Mouse (Mus musculus) heart, embryonic 10.5 days (tissue): ENCODE measurements around the gene Smpdl3b. TPM values are rescaled to one million over a fixed set of nuclear protein-coding genes. Genes with fewer than 3 reads are reported as not detected.
"Not testable (repeated sequence)": the region's sequence is repeated elsewhere in the genome, so short reads cannot be mapped to it uniquely, and the experiment has no call there.

Experiments used
- DNase-seq: peaks from one replicate; pipeline ENCODE4 v3.0.0-alpha.2; 2017; ENCODE audit warnings: low spot score
- H3K27ac ChIP-seq: fragments of 300-500 bp; sonication (generic); 2 replicates; pipeline ENCODE4 v1.5.1; 2016; ENCODE audit warnings: mild to moderate bottlenecking
- H3K27me3 ChIP-seq: fragments of 300-500 bp; sonication (generic); 2 replicates; pipeline ENCODE4 v1.6.1; 2016; ENCODE audit warnings: mild to moderate bottlenecking; ENCODE audit not compliant: poor library complexity, insufficient read depth, severe bottlenecking
- H3K36me3 ChIP-seq: fragments of 300-500 bp; sonication (generic); 2 replicates; pipeline ENCODE4 v1.6.1; 2016; ENCODE audit warnings: mild to moderate bottlenecking, moderate library complexity
- H3K4me1 ChIP-seq: fragments of 300-500 bp; sonication (generic); 2 replicates; pipeline ENCODE4 v1.6.1; 2016; ENCODE audit warnings: mild to moderate bottlenecking
- H3K4me3 ChIP-seq: fragments of 300-500 bp; sonication (generic); 2 replicates; pipeline ENCODE4 v1.5.1; 2016; ENCODE audit warnings: mild to moderate bottlenecking, moderate library complexity
- H3K9me3 ChIP-seq: fragments of 300-500 bp; sonication (generic); 2 replicates; pipeline ENCODE4 v1.6.1; 2016; ENCODE audit warnings: mild to moderate bottlenecking, moderate library complexity
- WGBS: fragments of 180-500 bp; shearing (Covaris S2); methylation state at CpG from one replicate; pipeline ENCODE4 v1.1.7; 2016; 5-methylcytosine and 5-hydroxymethylcytosine counted together
- polyA plus RNA-seq: library from polyadenylated mRNA; unstranded; fragments of >200 nt; fragmentation: Nextera tagmentation; extraction: Ambion mirVana; gene quantifications from 2 replicates; pipeline ENCODE4 v1.2.1, GENCODE M21; 2016

Gene Smpdl3b
- polyA plus RNA-seq, 1 experiment from 2014 or later: 6.2 TPM

DNA sequence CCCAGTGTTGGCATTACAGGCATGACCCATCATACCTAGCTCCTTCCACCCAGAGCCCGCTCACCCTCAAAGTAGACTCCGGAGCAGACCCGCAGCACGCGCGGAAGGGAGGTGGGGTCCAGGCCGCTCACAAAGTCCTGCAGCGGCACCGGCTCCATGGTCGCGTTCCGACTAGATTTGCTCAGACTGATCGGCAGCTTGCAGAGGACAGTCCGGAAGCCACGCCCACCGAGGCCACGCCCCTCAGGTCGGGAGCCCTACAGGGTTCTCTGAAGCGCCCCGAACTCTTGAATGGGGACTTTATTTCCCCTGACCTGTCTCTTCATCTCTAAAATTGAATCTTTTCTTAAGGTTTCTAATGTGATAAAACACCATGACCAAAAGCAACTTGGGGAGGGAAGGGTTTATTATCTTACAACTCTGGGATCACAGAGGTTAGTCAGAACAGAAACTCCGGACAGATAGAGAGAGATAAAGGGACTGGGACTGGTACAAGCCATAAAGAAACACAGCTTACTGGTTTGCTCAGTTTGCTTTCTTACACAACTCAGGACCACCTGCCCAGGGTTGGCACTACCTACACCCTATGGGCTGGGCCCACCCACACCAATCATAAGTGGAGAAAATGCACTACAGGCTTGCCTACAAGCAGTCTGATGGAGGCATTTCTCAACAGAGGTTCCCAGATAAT lies 39.3 kb upstream of the Smpdl3b start, which contains the start of gene Themis2:
Themis2 (minus strand) TSS at position 192 of the 691 bp plus-strand sequence.
- peak; percentile 89 for DNase-seq
- 2% methylated on average over 21 of the region's 21 CpGs for WGBS
- no peaks in the 10 kb centered on the region for H3K9me3 ChIP-seq
- no peaks in the 10 kb centered on the region for H3K36me3 ChIP-seq
- H3K4me1 ChIP-seq: peaks cover 16% of the 10 kb centered on the region
- H3K27me3 ChIP-seq: peaks cover 28% of the 10 kb centered on the region
- peak within 1 kb of the TSS; percentile 57 for H3K4me3 ChIP-seq
- H3K27ac ChIP-seq: no peak within 1 kb of the TSS

DNA sequence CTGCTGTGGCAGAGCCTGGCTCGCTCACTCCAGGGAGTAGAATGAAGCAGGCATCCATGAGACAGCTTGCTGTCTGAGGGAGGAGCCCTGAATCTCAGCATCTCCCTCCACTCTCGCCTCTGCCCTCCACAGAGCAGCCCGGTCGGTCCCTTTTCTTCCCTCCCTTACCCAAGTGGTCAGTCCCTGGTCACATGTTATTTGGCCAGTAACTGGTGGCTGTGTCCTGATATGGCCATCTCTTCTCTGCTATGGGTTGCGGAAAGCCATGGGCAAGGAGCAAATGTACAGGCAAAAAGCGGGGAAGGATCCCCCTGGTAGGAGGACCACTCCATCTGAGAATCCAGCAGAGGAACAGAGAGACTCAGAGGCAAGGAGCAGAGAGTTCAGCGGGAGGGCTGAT lies 38.1 kb upstream of the Smpdl3b start:
- Histone ChIP-seq H3K9me3 (no peaks in the 10 kb centered on the region), H3K27ac (no peak overlapping the region), H3K4me3 (no peak overlapping the region), H3K4me1 (peaks cover 16% of the 10 kb centered on the region), H3K27me3 (peaks cover 28% of the 10 kb centered on the region), H3K36me3 (no peaks in the 10 kb centered on the region)
- DNase-seq: no peak
- 51% methylated on average over 7 of the region's 7 CpGs for WGBS

DNA sequence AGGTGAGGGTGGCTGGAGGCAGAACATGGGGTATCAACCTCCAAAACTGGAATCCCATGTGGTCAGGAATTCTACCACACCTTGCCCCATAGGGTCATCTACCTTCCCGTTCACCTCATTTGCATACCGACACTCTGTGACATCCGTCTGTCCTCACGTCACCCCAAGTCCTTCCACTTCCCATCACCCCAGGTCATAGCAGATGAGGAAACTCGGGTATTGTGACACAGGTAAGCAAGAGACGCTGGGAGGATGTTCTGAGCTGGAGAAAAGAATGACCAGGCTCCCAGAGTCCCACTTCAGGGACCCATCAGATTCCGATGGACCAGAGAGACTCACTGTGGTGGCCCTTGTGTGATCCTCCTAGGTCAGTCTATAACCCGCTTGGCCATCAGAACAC lies 37.7 kb upstream of the Smpdl3b start:
- DNase-seq: no peak
- peaks cover 16% of the 10 kb centered on the region for H3K4me1 ChIP-seq
- H3K27ac ChIP-seq: no peak overlapping the region
- no peaks in the 10 kb centered on the region for H3K9me3 ChIP-seq
- H3K27me3 ChIP-seq: peaks cover 29% of the 10 kb centered on the region
- no peaks in the 10 kb centered on the region for H3K36me3 ChIP-seq
- no peak overlapping the region for H3K4me3 ChIP-seq
- 65% methylated on average over 8 of the region's 8 CpGs for WGBS

DNA sequence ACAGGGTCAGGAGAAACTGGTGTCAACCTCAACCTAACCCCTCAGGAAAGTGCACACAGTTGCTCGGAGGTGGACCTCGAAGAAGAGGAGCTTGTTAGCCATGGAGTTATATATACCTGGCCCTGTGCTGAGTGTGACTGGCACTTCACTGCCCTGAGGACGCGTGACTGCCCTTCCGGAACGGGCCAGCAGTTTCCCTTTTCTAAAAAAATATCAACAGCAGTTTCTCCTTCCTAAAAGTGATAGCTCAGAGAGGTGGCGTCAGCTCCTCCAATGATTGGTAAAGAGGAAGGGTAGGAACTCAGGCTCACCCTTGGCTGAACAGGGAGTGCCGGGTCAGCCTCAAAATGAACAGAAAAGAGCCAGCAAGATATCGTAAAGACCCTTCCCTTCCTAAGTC lies 37.0 kb upstream of the Smpdl3b start:
- WGBS: 63% methylated on average over 9 of the region's 9 CpGs
- Histone ChIP-seq H3K4me1 (peaks cover 20% of the 10 kb centered on the region), H3K9me3 (no peaks in the 10 kb centered on the region), H3K36me3 (no peaks in the 10 kb centered on the region), H3K27me3 (peaks cover 34% of the 10 kb centered on the region), H3K4me3 (no peak overlapping the region), H3K27ac (no peak overlapping the region)
- DNase-seq: no peak

DNA sequence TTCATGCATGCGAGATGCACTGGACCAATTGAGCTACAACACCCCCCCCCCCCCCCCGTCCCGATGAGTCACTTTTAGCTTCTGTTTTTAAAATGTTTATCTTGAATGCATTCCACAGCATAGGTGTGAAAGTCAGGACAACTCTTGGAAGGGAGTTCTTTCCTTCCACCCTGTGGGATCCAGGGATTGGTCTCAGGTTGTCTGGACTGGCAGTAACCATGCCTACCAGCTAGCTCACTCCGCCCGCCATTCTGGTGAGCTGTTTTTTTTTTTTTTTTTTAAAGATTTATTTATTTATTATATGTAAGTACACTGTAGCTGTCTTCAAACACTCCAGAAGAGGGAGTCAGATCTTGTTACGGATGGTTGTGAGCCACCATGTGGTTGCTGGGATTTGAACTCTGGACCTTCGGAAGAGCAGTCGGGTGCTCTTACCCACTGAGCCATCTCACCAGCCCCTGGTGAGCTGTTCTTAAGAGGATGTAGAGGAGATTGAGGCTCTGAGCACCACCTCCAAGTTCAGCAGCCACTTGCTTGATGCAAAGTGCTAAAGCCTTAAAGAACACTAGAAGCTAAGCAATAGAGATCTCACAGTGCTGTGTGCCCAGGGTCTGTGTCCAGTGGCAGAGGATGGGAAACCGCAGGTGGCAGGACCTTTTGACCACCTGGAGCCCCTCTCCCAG lies 36.4 kb upstream of the Smpdl3b start:
- not testable (repeated sequence) for H3K36me3 ChIP-seq, H3K9me3 ChIP-seq, DNase-seq, H3K27ac ChIP-seq, H3K4me3 ChIP-seq
- Histone ChIP-seq H3K4me1 (peaks cover 20% of the 10 kb centered on the region), H3K27me3 (peaks cover 34% of the 10 kb centered on the region)
- 84% methylated on average over 9 of the region's 9 CpGs for WGBS

DNA sequence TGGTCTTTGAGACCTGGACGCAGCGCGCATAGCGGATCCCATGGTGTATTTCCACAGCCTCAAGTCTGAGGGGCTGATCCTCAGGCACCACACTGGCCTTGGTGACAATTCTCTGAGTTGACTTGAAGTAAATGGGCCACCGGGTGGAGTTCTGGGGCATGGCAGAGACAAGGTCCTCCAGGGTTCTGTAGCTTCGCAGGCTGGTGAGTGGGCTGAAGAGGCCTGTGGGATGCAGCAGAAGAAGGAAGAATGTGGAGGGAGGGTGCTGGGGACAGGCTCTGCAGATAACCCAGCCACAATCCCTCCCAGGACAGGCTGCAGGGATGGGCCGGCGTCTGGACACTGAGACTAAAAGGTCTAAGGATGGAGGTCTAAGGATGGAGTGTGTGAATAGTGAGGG lies 32.7 kb upstream of the Smpdl3b start:
- Histone ChIP-seq H3K4me3 (no peak overlapping the region), H3K9me3 (no peaks in the 10 kb centered on the region), H3K27me3 (peaks cover 17% of the 10 kb centered on the region), H3K4me1 (peaks cover 4% of the 10 kb centered on the region; the same call in 1 of the 2 replicates), H3K27ac (no peak overlapping the region), H3K36me3 (no peaks in the 10 kb centered on the region)
- 77% methylated on average over 8 of the region's 8 CpGs for WGBS
- DNase-seq: no peak

DNA sequence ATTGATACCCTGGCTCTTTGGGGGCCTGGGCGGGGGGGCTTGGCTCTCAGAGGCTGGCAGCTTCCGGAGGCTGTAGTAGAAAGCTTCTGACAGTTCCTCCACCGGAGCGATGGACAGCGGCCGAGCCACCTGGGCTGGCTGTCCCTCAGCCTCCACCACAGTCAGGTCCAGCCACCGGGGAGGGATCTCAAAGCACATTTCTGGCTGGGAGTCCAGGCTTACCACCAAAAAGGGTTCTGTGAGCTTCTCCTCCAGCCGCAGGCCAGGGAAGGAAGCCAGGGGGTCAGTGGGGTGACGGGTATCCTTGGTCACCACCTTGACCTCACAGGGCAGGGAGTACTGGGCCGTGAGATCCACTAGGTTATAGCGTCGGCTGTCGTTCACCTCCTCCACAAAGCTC lies 28.2 kb upstream of the Smpdl3b start:
- WGBS: 89% methylated on average over 13 of the region's 13 CpGs
- Histone ChIP-seq H3K4me3 (no peak overlapping the region), H3K4me1 (peaks cover 7% of the 10 kb centered on the region; the same call in 1 of the 2 replicates), H3K27ac (no peak overlapping the region), H3K36me3 (peaks cover 4% of the 10 kb centered on the region; the same call in 1 of the 2 replicates), H3K9me3 (no peaks in the 10 kb centered on the region), H3K27me3 (peaks cover 6% of the 10 kb centered on the region; the same call in 1 of the 2 replicates)
- DNase-seq: no peak

DNA sequence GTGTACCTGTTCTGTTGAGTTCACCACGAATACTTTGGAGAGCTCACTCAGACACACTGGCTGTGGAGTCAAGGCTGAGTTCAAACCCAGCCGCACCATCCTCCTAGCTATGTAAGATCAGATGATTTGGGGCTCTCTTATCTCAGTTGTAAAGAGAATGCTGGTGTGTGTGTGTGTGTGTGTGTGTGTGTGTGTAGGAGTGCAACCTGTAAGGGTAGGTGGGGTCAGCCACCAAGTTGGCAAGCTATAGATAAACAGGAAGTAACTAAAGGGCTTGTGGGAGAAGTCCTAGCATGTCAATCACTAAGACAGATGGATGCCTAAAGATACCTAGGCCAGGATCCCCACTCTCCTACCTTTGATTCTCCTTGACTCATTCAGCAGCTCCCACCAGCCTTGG lies 26.7 kb upstream of the Smpdl3b start:
- 81% methylated on average over 2 of the region's 2 CpGs for WGBS
- no peak overlapping the region for H3K4me3 ChIP-seq
- peaks cover 4% of the 10 kb centered on the region; the same call in 1 of the 2 replicates for H3K4me1 ChIP-seq
- H3K27me3 ChIP-seq: no peaks in the 10 kb centered on the region
- H3K27ac ChIP-seq: no peak overlapping the region
- DNase-seq: no peak
- peaks cover 18% of the 10 kb centered on the region for H3K36me3 ChIP-seq
- H3K9me3 ChIP-seq: no peaks in the 10 kb centered on the region

DNA sequence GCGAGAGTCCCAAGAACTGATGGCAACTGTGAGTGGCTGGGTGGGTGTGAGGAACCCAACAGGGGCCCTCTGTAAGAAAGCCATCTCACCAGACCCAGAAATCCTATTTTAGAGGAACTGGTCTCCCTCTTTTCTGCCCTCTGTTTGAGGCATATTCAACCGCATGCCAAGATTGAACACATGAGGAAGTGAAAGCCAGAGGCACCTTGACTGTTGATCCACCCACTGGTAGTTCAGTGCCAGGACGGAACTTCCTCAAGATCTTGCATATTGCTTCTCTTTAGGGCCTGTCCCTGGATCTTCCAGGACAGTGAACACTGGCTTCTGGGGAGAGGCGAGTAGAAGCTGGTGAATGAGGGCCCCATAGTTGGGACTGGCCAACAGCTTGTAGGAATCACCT lies 23.2 kb upstream of the Smpdl3b start:
- 89% methylated on average over 4 of the region's 4 CpGs for WGBS
- Histone ChIP-seq H3K36me3 (peaks cover 52% of the 10 kb centered on the region), H3K27me3 (no peaks in the 10 kb centered on the region), H3K27ac (no peak overlapping the region), H3K9me3 (no peaks in the 10 kb centered on the region), H3K4me3 (no peak overlapping the region), H3K4me1 (peaks cover 4% of the 10 kb centered on the region; the same call in 1 of the 2 replicates)
- no peak for DNase-seq

DNA sequence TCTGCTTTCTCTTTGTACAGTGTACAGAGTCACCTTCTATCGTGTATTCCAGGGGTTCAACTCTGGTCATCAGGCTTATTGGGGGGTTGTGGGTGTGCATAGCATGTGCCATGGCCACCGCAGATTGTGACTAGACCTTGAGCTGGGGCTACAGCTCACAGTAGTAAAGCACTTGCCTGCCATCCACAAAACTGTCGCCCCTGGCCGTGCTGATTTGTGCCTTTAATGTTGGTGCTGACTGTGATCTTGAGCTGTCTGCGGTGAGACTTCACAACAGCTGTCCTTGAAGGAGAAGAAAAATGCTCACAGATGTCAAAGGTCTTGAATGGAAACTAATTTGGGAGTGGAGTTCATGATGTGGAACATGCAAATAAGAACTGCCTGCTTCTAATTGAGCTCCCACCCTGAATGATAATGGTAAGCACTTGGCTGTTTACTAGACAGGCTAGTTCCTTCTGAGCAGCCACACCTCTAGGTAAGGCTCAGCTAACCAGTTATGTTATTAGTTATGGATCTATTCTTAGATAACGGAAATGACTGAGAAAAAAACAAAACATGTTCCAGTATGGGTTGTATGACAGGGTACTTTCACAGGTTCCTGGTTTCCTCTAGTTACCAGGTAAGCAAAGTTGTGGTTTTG lies 21.6 kb upstream of the Smpdl3b start:
- Histone ChIP-seq H3K9me3 (no peaks in the 10 kb centered on the region), H3K36me3 (peaks cover 68% of the 10 kb centered on the region), H3K27me3 (no peaks in the 10 kb centered on the region), H3K4me3 (no peak overlapping the region), H3K27ac (no peak overlapping the region), H3K4me1 (no peaks in the 10 kb centered on the region)
- 93% methylated on average over 6 of the region's 6 CpGs for WGBS
- no peak for DNase-seq

DNA sequence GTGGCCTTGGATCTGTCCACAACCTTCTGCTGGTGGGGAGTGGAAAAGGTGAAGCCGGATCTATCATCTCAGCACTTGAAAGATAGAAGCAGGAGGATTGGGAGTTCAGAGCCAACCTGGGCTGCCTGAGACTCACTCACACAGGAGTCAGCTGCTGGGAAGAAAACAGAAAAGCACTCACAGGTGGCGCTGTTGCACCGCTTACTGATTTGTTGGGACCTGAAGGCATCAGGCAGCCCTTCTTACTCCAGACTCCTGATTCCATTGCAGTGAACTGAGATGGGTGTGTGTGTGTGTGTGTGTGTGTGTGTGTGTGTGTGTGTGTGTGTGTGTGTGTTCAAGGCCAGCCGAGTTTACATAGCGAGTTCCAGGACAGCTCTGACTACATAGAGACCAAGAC lies 19.7 kb upstream of the Smpdl3b start:
- no peaks in the 10 kb centered on the region for H3K4me1 ChIP-seq
- no peak overlapping the region for H3K27ac ChIP-seq
- DNase-seq: peak; percentile 83
- H3K9me3 ChIP-seq: no peaks in the 10 kb centered on the region
- H3K36me3 ChIP-seq: peaks cover 86% of the 10 kb centered on the region
- 87% methylated on average over 5 of the region's 5 CpGs for WGBS
- no peaks in the 10 kb centered on the region for H3K27me3 ChIP-seq
- H3K4me3 ChIP-seq: no peak overlapping the region

DNA sequence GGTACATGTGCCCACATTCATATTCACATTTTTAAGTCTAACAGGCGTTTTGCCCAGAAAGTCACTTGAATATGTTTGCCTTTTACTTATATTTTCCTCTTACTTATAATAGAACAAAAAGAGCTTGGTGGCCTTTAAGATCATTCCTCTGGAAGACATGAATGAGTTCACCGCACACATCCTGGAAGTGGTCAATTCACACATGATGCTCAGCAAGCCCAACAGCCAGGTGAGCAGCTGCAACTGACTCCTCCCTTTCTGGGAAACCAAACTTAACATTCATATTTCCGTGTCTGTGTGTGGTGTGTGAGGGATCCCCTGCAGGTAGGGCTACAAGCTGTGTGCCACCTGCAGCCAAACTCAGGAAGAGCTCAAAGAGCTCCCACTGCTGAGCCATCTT lies 17.9 kb upstream of the Smpdl3b start:
- 85% methylated on average over 3 of the region's 3 CpGs for WGBS
- no peaks in the 10 kb centered on the region for H3K9me3 ChIP-seq
- no peaks in the 10 kb centered on the region for H3K27me3 ChIP-seq
- no peaks in the 10 kb centered on the region for H3K4me1 ChIP-seq
- H3K27ac ChIP-seq: no peak overlapping the region
- H3K4me3 ChIP-seq: no peak overlapping the region
- H3K36me3 ChIP-seq: peaks cover 97% of the 10 kb centered on the region
- DNase-seq: no peak

DNA sequence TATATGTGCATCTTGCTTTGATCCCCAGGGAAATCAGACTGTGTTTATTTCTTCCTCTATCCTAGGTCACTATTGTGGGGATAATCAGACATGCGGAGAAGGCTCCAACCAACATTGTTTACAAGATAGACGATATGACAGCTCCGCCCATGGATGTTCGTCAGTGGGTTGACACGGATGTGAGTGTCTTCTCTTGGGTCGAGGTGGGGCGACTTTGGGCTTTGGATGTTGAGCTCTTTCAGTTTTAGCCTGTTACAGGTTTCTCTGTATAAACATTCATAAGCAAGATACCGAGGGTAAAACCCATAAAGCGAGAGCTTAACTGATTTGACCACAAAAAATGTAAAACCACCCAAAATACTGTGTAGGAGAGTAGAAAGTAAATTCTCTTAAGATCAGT lies 14.7 kb upstream of the Smpdl3b start:
- peaks cover 67% of the 10 kb centered on the region for H3K36me3 ChIP-seq
- no peaks in the 10 kb centered on the region for H3K9me3 ChIP-seq
- no peak overlapping the region for H3K4me3 ChIP-seq
- WGBS: 92% methylated on average over 9 of the region's 9 CpGs
- no peaks in the 10 kb centered on the region for H3K27me3 ChIP-seq
- DNase-seq: no peak
- H3K4me1 ChIP-seq: peaks cover 9% of the 10 kb centered on the region
- no peak overlapping the region for H3K27ac ChIP-seq
